Mouse (Mus musculus): ENCODE measurements around the gene Dnaja2. TPM values are rescaled to one million over a fixed set of nuclear protein-coding genes. Genes with fewer than 3 reads are reported as not detected.

Dnaja2 gene
- total and polyA plus RNA-seq, 2 experiments from 2014 or later, result 72.3 to 161 TPM

- Histone ChIP-seq H3K27ac (ENCODE audit: low read depth) (no peak overlapping the region), H3K4me2 (ENCODE audit: low read depth, low read length) (no peak overlapping the region), H3K36me3 (replicated peaks; ENCODE audit: control insufficient read depth, insufficient read depth, low read length) (no peaks in the 10 kb centered on the region), H3K27me3 (ENCODE audit: control insufficient read depth, insufficient read depth, low read length) (no peaks in the 10 kb centered on the region), H3K9ac (replicated peaks; ENCODE audit: low read depth, low read length) (no peak overlapping the region), H3K4me1 (ENCODE audit: control insufficient read depth, insufficient read depth) (0 out of 2 replicates have a peak, but pooled peaks cover 9% of the 10 kb centered on the region), H3K9me3 (replicated peaks; ENCODE audit: control insufficient read depth, low read length) (no peaks in the 10 kb centered on the region), H3K4me3 (ENCODE audit: low read depth, low read length) (no peak overlapping the region)
- no peak for TF ChIP-seq EP300 (IDR thresholded peaks at IDR 0.05; ENCODE audit: low read depth)
- TF ChIP-seq CTCF (IDR thresholded peaks at IDR 0.05; ENCODE audit: low read depth), result no peak
- ATAC-seq (ENCODE audit: insufficient read depth, low read depth) (no peak), DNase-seq (ENCODE audit: low spot score) (no peak)
- 76% methylated on average over 1 of the region's 1 CpGs for WGBS
These were observed 35.1 kb upstream of the Dnaja2 start for GRCm38 (mm10) chr8:85590258-85590657.

GRCm38 (mm10) chr8:85588596-85588995 lies 33.5 kb upstream of the Dnaja2 start:
- Histone ChIP-seq H3K4me2 (ENCODE audit: low read depth, low read length) (peak overlapping the region; percentile 46), H3K4me1 (ENCODE audit: control insufficient read depth, insufficient read depth) (0 out of 2 replicates have a peak, but pooled peaks cover 8% of the 10 kb centered on the region), H3K36me3 (replicated peaks; ENCODE audit: control insufficient read depth, insufficient read depth, low read length) (no peaks in the 10 kb centered on the region), H3K4me3 (ENCODE audit: low read depth, low read length) (no peak overlapping the region), H3K27me3 (ENCODE audit: control insufficient read depth, insufficient read depth, low read length) (no peaks in the 10 kb centered on the region), H3K27ac (ENCODE audit: low read depth) (peak overlapping the region; percentile 93), H3K9ac (replicated peaks; ENCODE audit: low read depth, low read length) (0 out of 2 replicates have a peak overlapping the region, but pooled peaks have one; percentile 21), H3K9me3 (replicated peaks; ENCODE audit: control insufficient read depth, low read length) (no peaks in the 10 kb centered on the region)
- ATAC-seq (ENCODE audit: insufficient read depth, low read depth) (peak; percentile 76), DNase-seq (ENCODE audit: low spot score) (peak; percentile 36)
- 36% methylated on average over 2 of the region's 2 CpGs for WGBS
- TF ChIP-seq CTCF (IDR thresholded peaks at IDR 0.05; ENCODE audit: low read depth) (no peak), EP300 (IDR thresholded peaks at IDR 0.05; ENCODE audit: low read depth) (no peak)

DNA sequence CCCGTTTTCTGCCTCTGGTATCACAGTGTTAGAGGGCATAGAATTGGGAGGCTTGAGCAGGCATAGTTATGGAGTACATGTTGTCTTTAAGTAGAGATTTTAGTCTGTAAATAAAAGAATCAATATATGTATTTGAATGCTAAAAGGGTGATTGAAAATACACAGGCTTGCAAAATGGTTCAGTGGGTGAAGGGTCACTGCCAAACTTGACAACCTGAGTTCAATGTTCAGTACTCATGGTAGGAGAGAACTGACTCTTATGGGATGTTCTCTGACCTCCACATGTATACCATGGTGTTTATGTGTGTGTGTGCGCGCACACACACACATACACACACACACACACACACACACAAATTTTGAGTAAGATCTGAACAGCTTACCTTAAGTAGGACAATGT lies 22.5 kb upstream of the Dnaja2 start:
- Histone ChIP-seq H3K36me3 (replicated peaks; ENCODE audit: control insufficient read depth, insufficient read depth, low read length) (no peaks in the 10 kb centered on the region), H3K4me3 (ENCODE audit: low read depth, low read length) (no peak overlapping the region), H3K4me2 (ENCODE audit: low read depth, low read length) (no peak overlapping the region), H3K27me3 (ENCODE audit: control insufficient read depth, insufficient read depth, low read length) (no peaks in the 10 kb centered on the region), H3K4me1 (ENCODE audit: control insufficient read depth, insufficient read depth) (no peaks in the 10 kb centered on the region), H3K9me3 (replicated peaks; ENCODE audit: control insufficient read depth, low read length) (no peaks in the 10 kb centered on the region), H3K27ac (ENCODE audit: low read depth) (no peak overlapping the region), H3K9ac (replicated peaks; ENCODE audit: low read depth, low read length) (no peak overlapping the region)
- TF ChIP-seq EP300 (IDR thresholded peaks at IDR 0.05; ENCODE audit: low read depth), result no peak
- no peak for TF ChIP-seq CTCF (IDR thresholded peaks at IDR 0.05; ENCODE audit: low read depth)
- no peak for ATAC-seq (ENCODE audit: insufficient read depth, low read depth)
- WGBS, result 92% methylated on average over 3 of the region's 3 CpGs
- no peak for DNase-seq (ENCODE audit: low spot score)

DNA sequence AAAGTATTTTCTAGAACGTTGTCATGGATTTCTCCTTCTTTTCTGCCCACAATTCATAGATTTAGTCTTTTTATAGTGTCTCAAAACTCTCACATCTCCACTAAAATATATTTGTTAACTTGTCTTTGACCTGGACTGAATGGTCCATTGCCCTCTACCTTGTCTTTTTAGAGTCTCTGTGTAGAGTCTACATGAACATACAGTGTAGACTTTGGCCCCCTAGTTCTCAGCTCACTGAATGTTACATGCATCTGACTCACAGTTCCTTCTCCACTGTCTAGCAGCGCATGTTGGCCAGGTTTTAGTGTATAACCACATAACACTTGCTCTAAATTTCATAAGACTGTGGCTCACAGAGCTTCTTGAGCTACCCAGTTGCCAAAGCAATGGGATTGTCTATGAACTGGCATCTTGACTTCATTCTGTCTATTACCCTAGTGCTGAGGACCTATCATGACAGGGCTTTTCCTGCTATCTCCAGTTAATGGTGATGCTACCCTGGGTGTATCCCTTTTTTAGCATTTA lies 18.9 kb upstream of the Dnaja2 start:
- Histone ChIP-seq H3K36me3 (replicated peaks; ENCODE audit: control insufficient read depth, insufficient read depth, low read length) (no peaks in the 10 kb centered on the region), H3K4me3 (ENCODE audit: low read depth, low read length) (no peak overlapping the region), H3K9me3 (replicated peaks; ENCODE audit: control insufficient read depth, low read length) (no peaks in the 10 kb centered on the region), H3K27me3 (ENCODE audit: control insufficient read depth, insufficient read depth, low read length) (no peaks in the 10 kb centered on the region), H3K4me2 (ENCODE audit: low read depth, low read length) (no peak overlapping the region), H3K9ac (replicated peaks; ENCODE audit: low read depth, low read length) (no peak overlapping the region), H3K27ac (ENCODE audit: low read depth) (no peak overlapping the region), H3K4me1 (ENCODE audit: control insufficient read depth, insufficient read depth) (no peaks in the 10 kb centered on the region)
- TF ChIP-seq CTCF (IDR thresholded peaks at IDR 0.05; ENCODE audit: low read depth), result no peak
- 73% methylated on average over 2 of the region's 2 CpGs for WGBS
- DNase-seq (ENCODE audit: low spot score) (no peak), ATAC-seq (ENCODE audit: insufficient read depth, low read depth) (no peak)

DNA sequence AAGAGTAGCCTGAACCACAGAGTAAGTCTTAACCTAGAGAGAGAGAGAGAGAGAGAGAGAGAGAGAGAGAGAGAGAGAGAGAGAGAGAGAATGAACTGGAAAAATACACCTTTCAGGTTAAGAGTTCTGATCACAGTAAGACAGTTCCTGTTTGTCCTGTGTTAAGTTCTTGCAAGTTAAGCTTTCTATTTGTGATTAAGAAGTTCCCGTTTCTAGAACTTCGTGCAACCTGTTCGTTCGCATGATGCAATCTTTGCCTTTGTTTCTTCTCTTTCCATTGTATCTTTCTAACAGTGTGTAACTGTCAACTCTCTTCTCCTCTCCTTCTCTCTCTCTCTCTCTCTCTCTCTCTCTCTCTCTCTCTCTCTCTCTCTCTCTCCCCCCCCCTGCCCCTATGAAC lies 15.3 kb upstream of the Dnaja2 start:
- DNase-seq (ENCODE audit: low spot score) (no peak), ATAC-seq (ENCODE audit: insufficient read depth, low read depth) (no peak)
- H3K9me3 ChIP-seq (replicated peaks; ENCODE audit: control insufficient read depth, low read length), result no peaks in the 10 kb centered on the region
- no peak overlapping the region for H3K4me2 ChIP-seq (ENCODE audit: low read depth, low read length)
- H3K36me3 ChIP-seq (replicated peaks; ENCODE audit: control insufficient read depth, insufficient read depth, low read length), result no peaks in the 10 kb centered on the region
- no peak overlapping the region for H3K9ac ChIP-seq (replicated peaks; ENCODE audit: low read depth, low read length)
- H3K4me3 ChIP-seq (ENCODE audit: low read depth, low read length), result no peak overlapping the region
- TF ChIP-seq EP300 (IDR thresholded peaks at IDR 0.05; ENCODE audit: low read depth) (no peak), CTCF (IDR thresholded peaks at IDR 0.05; ENCODE audit: low read depth) (no peak)
- no peaks in the 10 kb centered on the region for H3K27me3 ChIP-seq (ENCODE audit: control insufficient read depth, insufficient read depth, low read length)
- no peak overlapping the region for H3K27ac ChIP-seq (ENCODE audit: low read depth)
- WGBS, result 78% methylated on average over 4 of the region's 4 CpGs
- H3K4me1 ChIP-seq (ENCODE audit: control insufficient read depth, insufficient read depth), result no peaks in the 10 kb centered on the region

DNA sequence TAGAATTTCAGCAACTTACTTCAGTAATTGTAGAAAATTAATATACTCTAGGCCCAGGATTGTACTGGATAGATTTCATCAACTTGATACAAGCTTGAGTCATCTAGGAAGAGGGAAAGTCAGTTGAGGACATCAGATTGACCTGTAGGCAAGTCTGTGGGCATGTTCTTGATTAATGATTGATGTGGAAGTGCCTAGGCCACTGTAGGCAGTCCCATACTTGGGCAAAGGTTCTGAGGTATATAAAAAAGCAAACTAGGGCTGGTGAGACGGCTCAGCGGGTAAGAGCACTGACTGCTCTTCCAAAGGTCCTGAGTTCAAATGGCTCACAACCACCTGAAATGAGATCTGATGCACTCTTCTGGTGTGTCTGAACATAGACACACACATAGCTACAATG lies 12.7 kb upstream of the Dnaja2 start:
- Histone ChIP-seq H3K9ac (replicated peaks; ENCODE audit: low read depth, low read length) (no peak overlapping the region), H3K27me3 (ENCODE audit: control insufficient read depth, insufficient read depth, low read length) (no peaks in the 10 kb centered on the region), H3K9me3 (replicated peaks; ENCODE audit: control insufficient read depth, low read length) (no peaks in the 10 kb centered on the region), H3K4me2 (ENCODE audit: low read depth, low read length) (no peak overlapping the region), H3K4me3 (ENCODE audit: low read depth, low read length) (no peak overlapping the region), H3K4me1 (ENCODE audit: control insufficient read depth, insufficient read depth) (no peaks in the 10 kb centered on the region), H3K27ac (ENCODE audit: low read depth) (no peak overlapping the region), H3K36me3 (replicated peaks; ENCODE audit: control insufficient read depth, insufficient read depth, low read length) (no peaks in the 10 kb centered on the region)
- no peak for ATAC-seq (ENCODE audit: insufficient read depth, low read depth)
- no peak for DNase-seq (ENCODE audit: low spot score)
- 91% methylated on average over 2 of the region's 2 CpGs for WGBS
- no peak for TF ChIP-seq CTCF (IDR thresholded peaks at IDR 0.05; ENCODE audit: low read depth)
- no peak for TF ChIP-seq EP300 (IDR thresholded peaks at IDR 0.05; ENCODE audit: low read depth)

Measured in heart, postnatal 0 days (tissue).